Mouse (Mus musculus) thymus, postnatal 10 days (tissue): Measurements from ENCODE around the gene Rexo1.
A peak's percentile ranks its signal among the peaks of the same experiment; 100 is the strongest.

ENCODE experiments used
- DNase-seq, 2 experiments: peaks; one replicate each; pipeline ENCODE4 v3.0.0; 2021; ENCODE audit warnings: low spot score in 2 of 2

The Rexo1 gene

GRCm38 (mm10) chr10:80504724-80505123 lies 56.6 kb downstream of the Rexo1 start:
- no peak for DNase-seq

- no peak for DNase-seq
These were observed 57.6 kb downstream of the Rexo1 start for GRCm38 (mm10) chr10:80503599-80504220.

- no peak for DNase-seq
These were observed 58.5 kb downstream of the Rexo1 start for GRCm38 (mm10) chr10:80502819-80503314.

- DNase-seq = no peak
These were observed 59.1 kb downstream of the Rexo1 start for GRCm38 (mm10) chr10:80502291-80502690.

GRCm38 (mm10) chr10:80496421-80496820 lies 64.9 kb downstream of the Rexo1 start:
- no peak for DNase-seq

- DNase-seq = no peak
These were observed 65.5 kb downstream of the Rexo1 start for GRCm38 (mm10) chr10:80495901-80496300.

GRCm38 (mm10) chr10:80494732-80495131 lies 66.6 kb downstream of the Rexo1 start, which contains the start of gene Onecut3:
TSS of gene Onecut3 (plus strand) at chr10:80494835.
- peak; percentile 16 to 50 for DNase-seq
